Mouse (Mus musculus) heart, postnatal 0 days (tissue): Measurements from ENCODE around the gene Zfp697. TPM values are rescaled to one million over a fixed set of nuclear protein-coding genes. Genes with fewer than 3 reads are reported as not detected.
"Not testable (repeated sequence)": the region's sequence is repeated elsewhere in the genome, so short reads cannot be mapped to it uniquely, and the experiment has no call there.

Experiments
- ATAC-seq: fragments of 200-750 bp; cut with Nextera tagmentation; 2 replicates; pipeline ENCODE4 v1.8.0; 2017; ENCODE audit warnings: low read depth, moderate number of reproducible peaks, moderate library complexity; ENCODE audit not compliant: insufficient read depth
- DNase-seq: peaks from one replicate; pipeline ENCODE4 v3.0.0-alpha.2; 2016; ENCODE audit warnings: low spot score
- H3K27ac ChIP-seq: fragments of 300-500 bp; sonication (generic); 2 replicates; pipeline ENCODE4 v1.5.1; 2014; ENCODE audit warnings: low read depth, mild to moderate bottlenecking
- H3K27me3 ChIP-seq: fragments of 300-500 bp; sonication (generic); 2 replicates; pipeline ENCODE4 v1.6.1; 2014; ENCODE audit warnings: low read length, mixed read lengths; ENCODE audit not compliant: control insufficient read depth, insufficient read depth
- H3K36me3 ChIP-seq: fragments of 300-500 bp; sonication (generic); replicated peaks from 2 replicates; pipeline ENCODE4 v1.6.1; 2014; ENCODE audit warnings: low read length, mixed read lengths; ENCODE audit not compliant: control insufficient read depth, insufficient read depth
- H3K4me1 ChIP-seq: fragments of 300-500 bp; sonication (generic); 2 replicates; pipeline ENCODE4 v1.6.1; 2014; ENCODE audit warnings: antibody characterized with exemption; ENCODE audit not compliant: control insufficient read depth, insufficient read depth
- H3K4me2 ChIP-seq: fragments of 300-500 bp; sonication (generic); 2 replicates; pipeline ENCODE4 v1.6.1; 2014; ENCODE audit warnings: low read depth, mild to moderate bottlenecking, low read length, moderate library complexity
- H3K4me3 ChIP-seq: fragments of 300-500 bp; sonication (generic); 2 replicates; pipeline ENCODE4 v1.5.1; 2014; ENCODE audit warnings: low read depth, low read length
- H3K9ac ChIP-seq: fragments of 300-500 bp; sonication (generic); replicated peaks from 2 replicates; pipeline ENCODE4 v1.6.1; 2014; ENCODE audit warnings: low read depth, low read length, mixed read lengths
- H3K9me3 ChIP-seq: fragments of 300-500 bp; sonication (generic); replicated peaks from 2 replicates; pipeline ENCODE4 v1.6.1; 2016; ENCODE audit warnings: low read length; ENCODE audit not compliant: control insufficient read depth
- WGBS: fragments of 180-500 bp; shearing (Covaris S2); extraction: QIAGEN DNeasy Blood & Tissue Kit; methylation state at CpG from one replicate; pipeline ENCODE4 v1.1.7; 2014; 5-methylcytosine and 5-hydroxymethylcytosine counted together
- polyA plus RNA-seq: library from polyadenylated mRNA; unstranded; fragments of >200 nt; fragmentation: Nextera tagmentation; extraction: Ambion mirVana; gene quantifications from 2 replicates; pipeline ENCODE4 v1.2.1, GENCODE M21; 2015
- total RNA-seq: library from RNA; depleted of rRNA; stranded (reverse); fragments of >200 nt; gene quantifications from 2 replicates; pipeline ENCODE4 v1.2.3, GENCODE M21; 2014; ENCODE audit warnings: low replicate concordance

Zfp697 gene
- total and polyA plus RNA-seq, 2 experiments from 2014 or later, result 9.4 to 20.8 TPM

DNA sequence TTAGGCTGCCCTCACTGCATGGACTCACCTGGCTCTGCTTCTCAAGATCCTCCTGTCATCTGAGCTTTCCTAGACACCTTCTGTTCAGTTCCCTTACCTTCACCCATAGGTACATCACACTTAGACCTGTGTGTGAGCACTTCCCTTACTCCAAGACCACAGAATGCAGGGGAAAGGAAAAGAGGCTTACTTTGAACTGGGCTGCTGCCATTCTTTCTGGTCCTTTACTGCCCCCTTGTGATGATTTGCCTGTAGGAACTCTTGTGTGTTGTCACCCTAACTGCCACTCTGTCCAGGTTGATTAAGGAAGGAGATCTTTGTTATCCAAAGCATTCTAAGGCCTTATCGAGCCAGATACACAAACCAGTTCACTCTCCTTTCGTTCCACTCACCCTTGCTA, 114.5 kb downstream of the Zfp697 start:
- H3K4me3 ChIP-seq, H3K4me1 ChIP-seq, H3K27ac ChIP-seq, DNase-seq, H3K4me2 ChIP-seq, H3K27me3 ChIP-seq, ATAC-seq, H3K36me3 ChIP-seq, H3K9ac ChIP-seq, H3K9me3 ChIP-seq: not testable (repeated sequence)
- no CpG with 5 or more reads among the region's 2 CpGs for WGBS

DNA sequence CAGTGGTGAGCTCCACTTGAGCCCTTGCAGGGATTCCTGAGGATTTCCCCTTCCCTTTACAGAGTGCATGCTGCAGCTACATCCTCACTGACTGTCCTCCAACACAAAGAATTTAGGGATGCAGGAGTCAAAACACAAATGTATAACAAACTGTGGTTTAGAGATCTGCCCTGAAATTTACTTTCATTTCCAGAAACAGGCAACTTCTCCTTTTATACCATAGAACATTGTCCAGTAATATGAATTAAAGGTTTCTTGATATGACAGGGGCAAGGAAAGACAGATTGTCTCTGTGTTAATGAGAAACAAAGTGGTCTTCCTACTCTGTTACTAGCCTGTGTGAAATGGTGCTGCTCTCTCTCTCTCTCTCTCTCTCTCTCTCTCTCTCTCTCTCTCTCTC, 115.1 kb downstream of the Zfp697 start:
- not testable (repeated sequence) for H3K36me3 ChIP-seq

DNA sequence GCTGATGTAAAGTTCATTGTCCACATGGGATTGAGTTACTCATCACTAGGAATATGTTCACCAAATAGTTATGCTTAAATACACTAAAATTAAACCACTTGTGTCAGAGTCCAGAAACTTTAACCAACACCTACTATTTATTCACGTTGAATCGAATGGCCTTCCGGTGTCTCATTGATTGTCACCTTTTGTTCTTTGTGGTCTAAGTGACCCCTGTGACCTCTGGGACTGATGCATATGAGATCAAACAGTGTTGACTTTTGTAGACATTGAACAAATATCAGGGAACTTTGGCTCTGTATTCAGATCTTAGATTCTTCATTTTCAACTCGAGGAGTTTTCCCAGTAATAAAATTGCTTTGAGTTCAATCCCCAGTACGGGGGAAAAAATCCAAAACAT, 125.0 kb downstream of the Zfp697 start:
- DNase-seq, H3K4me1 ChIP-seq, H3K9me3 ChIP-seq, H3K9ac ChIP-seq, ATAC-seq, H3K4me2 ChIP-seq, H3K36me3 ChIP-seq, H3K27ac ChIP-seq, H3K27me3 ChIP-seq, H3K4me3 ChIP-seq: not testable (repeated sequence)
- no CpG with 5 or more reads among the region's 5 CpGs for WGBS

More for the DNA sequence above, 115.1 kb downstream of the Zfp697 start:
- not testable (repeated sequence) for H3K4me1 ChIP-seq, H3K4me3 ChIP-seq, H3K27ac ChIP-seq, H3K4me2 ChIP-seq, DNase-seq, ATAC-seq, H3K9ac ChIP-seq, H3K27me3 ChIP-seq, H3K9me3 ChIP-seq

DNA sequence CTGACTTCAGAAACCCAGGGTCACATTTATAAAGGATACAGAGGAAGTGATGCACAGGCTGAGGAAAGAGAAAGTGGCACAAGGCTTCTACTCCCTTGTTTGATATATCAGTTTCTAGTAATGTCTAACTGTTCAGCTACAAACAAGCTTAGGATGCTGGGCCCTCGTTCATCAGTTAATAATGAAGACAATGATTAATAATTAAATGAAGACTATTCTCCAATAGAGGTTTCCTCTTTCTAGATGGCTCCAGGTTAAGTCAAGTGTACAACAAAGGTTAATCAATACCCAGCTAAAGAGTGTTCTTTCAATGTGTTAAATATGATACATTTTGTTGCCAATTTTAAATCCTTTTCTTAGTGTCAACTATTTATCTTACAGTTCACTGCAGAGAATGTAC, 128.2 kb downstream of the Zfp697 start, which contains the start of gene Hsd3b4:
Hsd3b4 (minus strand) TSS at position 101 of the 400 bp plus-strand sequence.
- no CpG with 5 or more reads among the region's 1 CpGs for WGBS
- not testable (repeated sequence) for H3K9ac ChIP-seq, H3K36me3 ChIP-seq, H3K4me3 ChIP-seq, H3K9me3 ChIP-seq, H3K27ac ChIP-seq, H3K4me1 ChIP-seq, H3K4me2 ChIP-seq, H3K27me3 ChIP-seq, ATAC-seq, DNase-seq

- H3K4me3 ChIP-seq, H3K9me3 ChIP-seq, H3K27ac ChIP-seq, ATAC-seq, H3K4me1 ChIP-seq, H3K27me3 ChIP-seq, H3K4me2 ChIP-seq, H3K9ac ChIP-seq, H3K36me3 ChIP-seq, DNase-seq: not testable (repeated sequence)
- no CpG with 5 or more reads among the region's 2 CpGs for WGBS
Observed at GRCm38 (mm10) chr3:98522779-98523178, 140.5 kb downstream of the Zfp697 start.

GRCm38 (mm10) chr3:98524552-98524951, 142.3 kb downstream of the Zfp697 start:
- DNase-seq, ATAC-seq, H3K27me3 ChIP-seq, H3K4me2 ChIP-seq, H3K9me3 ChIP-seq, H3K27ac ChIP-seq, H3K36me3 ChIP-seq, H3K4me3 ChIP-seq, H3K4me1 ChIP-seq, H3K9ac ChIP-seq: not testable (repeated sequence)
- WGBS, result no CpG with 5 or more reads among the region's 1 CpGs

- H3K4me3 ChIP-seq, H3K4me1 ChIP-seq, H3K9me3 ChIP-seq, ATAC-seq, H3K36me3 ChIP-seq, H3K4me2 ChIP-seq, DNase-seq, H3K27ac ChIP-seq, H3K9ac ChIP-seq, H3K27me3 ChIP-seq: not testable (repeated sequence)
Observed at GRCm38 (mm10) chr3:98524978-98525377, 142.7 kb downstream of the Zfp697 start.

DNA sequence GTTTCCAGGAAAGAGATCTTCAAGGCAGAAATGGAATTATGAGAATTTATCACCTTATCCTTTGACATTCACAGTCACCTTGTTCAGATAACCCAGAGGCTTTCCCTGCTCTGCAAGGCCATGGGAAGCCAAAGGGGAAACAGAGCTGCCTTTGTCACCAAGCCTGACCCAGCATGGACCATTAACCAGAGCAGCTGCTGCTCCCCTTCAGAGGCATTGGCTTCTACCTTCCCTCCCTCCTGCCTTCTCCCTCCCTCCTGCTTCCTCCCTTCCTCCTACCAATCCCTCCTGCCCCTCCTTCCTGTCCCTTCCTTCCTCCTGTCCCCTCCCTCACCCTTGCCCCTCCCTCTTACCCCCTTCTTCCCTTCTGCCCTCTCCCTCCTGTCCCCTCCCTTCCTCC, 165.4 kb downstream of the Zfp697 start:
- not testable (repeated sequence) for H3K4me1 ChIP-seq

DNA sequence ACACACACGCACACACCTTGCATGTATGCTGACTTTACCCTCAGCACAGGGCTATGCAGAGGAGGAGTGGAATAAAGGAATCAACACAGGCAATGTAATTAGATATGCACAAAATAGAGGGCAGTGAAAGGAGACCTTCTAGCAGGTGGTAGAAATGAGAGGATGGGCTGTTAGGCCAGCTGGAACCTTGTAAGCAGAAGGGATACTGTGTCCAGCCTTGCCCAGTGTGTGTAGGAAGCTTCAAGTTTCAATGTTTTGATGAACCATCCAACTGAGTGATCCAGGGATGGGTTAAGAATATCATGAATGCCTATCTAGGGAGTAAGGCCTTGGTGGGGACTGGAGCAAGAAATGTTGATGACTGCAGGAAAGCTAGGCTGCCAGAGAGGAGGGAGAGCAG, 166.2 kb downstream of the Zfp697 start:
- not testable (repeated sequence) for H3K36me3 ChIP-seq, H3K9me3 ChIP-seq, ATAC-seq, H3K4me2 ChIP-seq, H3K4me3 ChIP-seq, H3K9ac ChIP-seq, H3K4me1 ChIP-seq, H3K27me3 ChIP-seq, DNase-seq, H3K27ac ChIP-seq
- no CpG with 5 or more reads among the region's 1 CpGs for WGBS

More for the DNA sequence above, 165.4 kb downstream of the Zfp697 start:
- H3K4me3 ChIP-seq, H3K4me2 ChIP-seq, H3K36me3 ChIP-seq, H3K9me3 ChIP-seq, ATAC-seq, H3K27me3 ChIP-seq, H3K9ac ChIP-seq, DNase-seq, H3K27ac ChIP-seq: not testable (repeated sequence)
